ENCODE assay signal across 14 mouse cellular contexts in genomic region chr12:51871446-51872144, GRCm38 (mm10). TPM values are rescaled to one million over a fixed set of nuclear protein-coding genes. Genes with fewer than 3 reads are reported as not detected.
DNase-seq lines count a peak whose midpoint lies in the region; ATAC-seq and TF ChIP-seq lines count a peak whose summit lies in the region.
"Had no signal": no experiment of that assay in that cellular context is flagged by ENCODE, and none has a peak within 500 bp of the region (broad histone marks: within the 10 kb centered on the region; RNA-seq: fewer than 3 reads in every experiment).

No protein-coding gene starts in this region.

- H3K36me3 ChIP-seq in heart, embryonic 16.5 days (ENCODE audit: control insufficient read depth, insufficient read depth), result peaks cover 8% of the 10 kb centered on the region; the same call in 1 of the 2 replicates
- no peaks in the 10 kb centered on the region for H3K36me3 ChIP-seq in forebrain, postnatal 0 days (ENCODE audit: insufficient read depth)

- H3K4me1 ChIP-seq in heart, embryonic 16.5 days (ENCODE audit: control insufficient read depth, insufficient read depth, low read length), result no peaks in the 10 kb centered on the region
- H3K4me1 ChIP-seq in forebrain, postnatal 0 days (ENCODE audit: insufficient read depth), result no peaks in the 10 kb centered on the region
- H3K4me1 ChIP-seq: neural tube, embryonic 15.5 days had no signal

- 0 out of 2 replicates have a peak overlapping the region, but pooled peaks have one; percentile 3 for H3K27ac ChIP-seq in heart, embryonic 16.5 days (ENCODE audit: low read length)
- no peak overlapping the region for H3K27ac ChIP-seq in forebrain, postnatal 0 days (ENCODE audit: low read depth, low read length)
- H3K27ac ChIP-seq: embryonic facial prominence, embryonic 10.5 days; limb, embryonic 12.5 days; neural tube, embryonic 15.5 days had no signal

- no peak for TF ChIP-seq CTCF in forebrain, postnatal 0 days (IDR thresholded peaks at IDR 0.05; ENCODE audit: low read depth)

- no peaks in the 10 kb centered on the region for H3K27me3 ChIP-seq in heart, embryonic 16.5 days (ENCODE audit: control insufficient read depth, insufficient read depth, low read length)
- no peaks in the 10 kb centered on the region for H3K27me3 ChIP-seq in forebrain, postnatal 0 days (ENCODE audit: insufficient read depth, low read length)
- H3K27me3 ChIP-seq: limb, embryonic 12.5 days; neural tube, embryonic 15.5 days had no signal

- no peak for DNase-seq in heart, postnatal 4 days
- DNase-seq in CD4-positive, CD25-positive, alpha-beta regulatory T cell, adult 2 months (ENCODE audit: low read depth, low spot score), result peak; percentile 76
- no peak for DNase-seq in urinary bladder, postnatal 25 days (ENCODE audit: low spot score)
- no peak for DNase-seq in retina, embryonic 14.5 days (ENCODE audit: low spot score)
- no peak for DNase-seq in forebrain, postnatal 0 days
- DNase-seq: cerebellum, adult 9-10 months; layer of hippocampus, postnatal 36 days; lung, postnatal 36 days had no signal

- no peak overlapping the region for H3K9ac ChIP-seq in heart, embryonic 16.5 days (ENCODE audit: low read length)
- H3K9ac ChIP-seq in forebrain, postnatal 0 days, result no peak overlapping the region
- H3K9ac ChIP-seq: limb, embryonic 12.5 days; neural tube, embryonic 15.5 days had no signal

- H3K9me3 ChIP-seq in heart, embryonic 16.5 days (replicated peaks; ENCODE audit: control insufficient read depth, low read length), result no peaks in the 10 kb centered on the region
- H3K9me3 ChIP-seq in forebrain, postnatal 0 days (ENCODE audit: low read length), result no peaks in the 10 kb centered on the region
- H3K9me3 ChIP-seq: embryonic facial prominence, embryonic 10.5 days; limb, embryonic 12.5 days; neural tube, embryonic 15.5 days had no signal

- ATAC-seq in heart, embryonic 16.5 days (replicated peaks; ENCODE audit: extremely low read depth, insufficient read depth, low FRiP score), result no peak; the same call in 1 of the 2 replicates
- ATAC-seq in inflammation-experienced regulatory T-cells, adult 6 months, result peak; percentile 50
- ATAC-seq in megakaryocyte-erythroid progenitor cell, adult 5-6 weeks (replicated peaks; ENCODE audit: low FRiP score, low TSS enrichment, poor library complexity, severe bottlenecking), result peak; percentile 69
- no peak for ATAC-seq in forebrain, postnatal 0 days

- WGBS in heart, embryonic 16.5 days, result 45% methylated on average over 11 of the region's 11 CpGs
- WGBS in forebrain, postnatal 0 days, result 73% methylated on average over 11 of the region's 11 CpGs

- no peak overlapping the region for H3K4me2 ChIP-seq in heart, embryonic 16.5 days (ENCODE audit: low read depth, low read length)
- no peak overlapping the region for H3K4me2 ChIP-seq in forebrain, postnatal 0 days (ENCODE audit: low read depth)
- H3K4me2 ChIP-seq: limb, embryonic 12.5 days; neural tube, embryonic 15.5 days had no signal

- no peak overlapping the region for H3K4me3 ChIP-seq in heart, embryonic 16.5 days (ENCODE audit: low read length)
- H3K4me3 ChIP-seq in forebrain, postnatal 0 days (ENCODE audit: low read depth, low read length), result no peak overlapping the region
- H3K4me3 ChIP-seq: embryonic facial prominence, embryonic 10.5 days; limb, embryonic 12.5 days; neural tube, embryonic 15.5 days had no signal

RNA-seq across cellular contexts. Expression of gene Hectd1, which starts 42.3 kb away (rescaled TPM):
- polyA plus RNA-seq in heart, embryonic 16.5 days (2015; fragmentation: Nextera tagmentation; extraction: Ambion mirVana), result 34.5 and 34.7 TPM in 2 replicates
- 10 to 100 TPM; 96.8 to 99.6 TPM for total RNA-seq in heart, postnatal 4 days (2021)
- polyA plus RNA-seq in inflammation-experienced regulatory T-cells, adult 6 months (2017; shearing (Covaris generic)), result 10 to 100 TPM; 58.9 to 78.1 (median 63.5) TPM
- 87.4 and 132 TPM in 2 replicates for total RNA-seq in megakaryocyte-erythroid progenitor cell, adult 5-6 weeks (2014; fragmentation: Nextera tagmentation)
- total RNA-seq in megakaryocyte-erythroid progenitor cell, adult 5-6 weeks (2017), result 186 and 187 TPM in 2 replicates
- total RNA-seq in forebrain, postnatal 0 days (2014; rRNA removed), result 70.5 and 93.6 TPM in 2 replicates
- polyA plus RNA-seq in forebrain, postnatal 0 days (2015; fragmentation: Nextera tagmentation; extraction: Ambion mirVana), result 18.2 and 27.6 TPM in 2 replicates

Comparison
In these comparisons a context has a peak if more than half of its experiments do, and no peak if none do; other contexts are left out.
1. ATAC-seq: peak in inflammation-experienced regulatory T-cells, adult 6 months (single experiment) and megakaryocyte-erythroid progenitor cell, adult 5-6 weeks (single experiment); none in heart, embryonic 16.5 days (single experiment) and forebrain, postnatal 0 days (single experiment).